Mouse (Mus musculus): ENCODE results near the gene Gm44502.
"Not testable (repeated sequence)": the region's sequence is repeated elsewhere in the genome, so short reads cannot be mapped to it uniquely, and the experiment has no call there.

Gene Gm44502

DNA sequence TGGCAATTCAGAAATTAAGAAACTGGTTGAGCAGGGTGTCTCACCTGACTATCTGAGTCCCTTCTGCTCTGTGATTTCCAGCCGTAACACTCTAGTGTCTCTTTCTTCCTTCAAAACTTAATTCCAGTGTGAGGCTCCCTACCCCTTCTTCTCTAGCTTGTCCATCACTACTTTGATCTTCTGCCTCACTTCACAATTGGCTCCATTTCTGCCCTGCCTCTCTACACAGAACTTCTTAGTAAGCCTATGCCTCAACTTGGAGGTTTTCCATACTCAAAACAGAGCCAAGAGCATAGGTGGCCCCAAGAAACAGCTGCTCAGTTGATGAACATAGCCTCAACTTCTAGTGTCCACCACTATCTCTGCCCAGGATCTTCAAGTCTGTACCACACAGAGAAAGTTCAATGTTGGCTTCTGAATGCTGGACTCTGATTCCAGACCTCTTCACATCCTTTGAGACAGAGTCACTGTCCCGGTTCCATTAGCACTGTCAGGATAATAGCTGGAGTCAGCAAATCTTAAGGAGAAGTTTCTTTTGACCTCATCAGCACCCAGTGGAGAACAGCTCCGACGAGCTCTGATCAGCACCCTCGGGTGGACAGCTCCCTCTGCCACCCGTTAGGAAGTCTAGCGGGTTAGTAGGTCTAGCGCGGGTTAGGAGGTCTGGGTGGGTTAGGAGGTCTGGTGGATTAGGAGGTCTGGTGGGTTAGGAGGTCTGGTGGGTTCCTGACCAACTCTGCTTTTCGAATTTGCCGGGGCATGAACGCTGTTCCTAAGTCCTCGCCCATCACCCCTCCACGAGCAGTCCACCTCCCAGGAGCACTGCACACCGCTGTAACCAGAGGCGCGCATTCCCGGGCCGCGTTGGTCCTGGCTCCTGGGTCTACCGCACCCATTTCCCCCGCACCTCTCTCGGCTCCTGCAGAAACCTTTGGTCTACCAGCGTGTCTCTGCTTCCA is 23.7 kb upstream of the Gm44502 start:
- peak; percentile 62 for DNase-seq

DNA sequence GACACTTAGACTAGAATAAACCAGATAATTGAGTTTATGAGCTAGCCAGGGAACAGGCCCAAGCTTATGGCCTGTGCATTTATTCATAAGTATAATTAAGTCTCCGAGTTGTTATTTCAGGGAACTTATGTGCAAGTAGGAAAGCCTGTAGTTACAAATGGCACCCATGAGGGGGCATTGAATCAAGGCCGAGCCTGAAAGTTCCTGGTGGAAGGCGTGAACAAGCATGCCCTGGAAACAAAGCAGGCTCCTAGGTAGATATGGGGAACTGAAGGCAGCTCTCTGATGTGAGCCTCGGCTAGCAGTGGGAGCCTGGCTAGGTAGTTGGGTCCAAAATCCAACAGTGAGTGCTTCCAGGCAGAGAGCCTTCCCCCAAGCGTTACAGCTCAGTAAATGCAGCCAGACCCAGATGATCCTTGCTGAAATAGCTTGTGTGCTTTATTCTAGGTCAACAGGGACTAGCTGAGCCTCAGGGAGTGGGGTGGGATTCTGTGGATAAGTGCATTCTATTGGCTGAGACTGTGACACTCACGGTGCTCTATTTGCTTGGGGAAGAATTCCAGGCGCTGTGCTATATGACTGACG is 13.1 kb upstream of the Gm44502 start:
- no peak for DNase-seq

DNA sequence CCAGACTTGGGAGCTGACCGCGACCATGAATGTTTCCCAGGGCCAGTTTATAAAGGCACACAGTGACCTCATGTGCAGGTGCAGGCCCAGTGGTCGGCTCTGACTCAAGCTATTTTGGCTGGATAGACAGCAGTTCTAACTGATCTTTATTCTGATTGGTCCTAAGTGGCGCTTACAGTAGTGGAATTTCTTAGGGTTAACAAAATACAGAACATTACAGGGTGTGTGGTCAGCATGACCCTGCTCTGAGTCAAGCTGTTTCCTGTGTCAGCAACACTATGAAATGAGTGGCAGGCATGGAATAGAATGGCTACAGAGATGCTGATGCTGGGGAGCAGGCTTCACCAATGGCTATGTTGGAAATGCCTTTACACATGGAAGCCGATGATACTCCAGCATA is 6.4 kb upstream of the Gm44502 start:
- no peak for DNase-seq

DNA sequence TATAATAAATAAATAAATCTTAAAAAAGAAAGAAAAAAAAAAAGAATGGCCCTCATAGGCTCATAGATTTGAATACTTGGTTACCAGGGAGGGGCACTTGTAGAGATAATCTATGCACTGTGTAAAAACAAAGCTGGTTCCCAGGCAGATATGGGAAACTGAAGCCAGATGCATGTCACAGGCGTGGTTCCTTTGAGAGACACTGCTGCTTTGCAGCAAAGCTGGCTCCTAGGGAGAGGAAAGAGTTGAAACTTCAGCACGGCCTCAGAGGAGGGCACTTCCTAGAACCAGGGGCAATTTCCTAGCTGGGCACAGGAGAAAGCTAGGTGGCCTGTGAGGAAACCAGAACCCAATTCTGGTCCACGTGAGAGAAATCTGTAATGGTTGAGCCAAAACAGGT is 4.6 kb upstream of the Gm44502 start:
- DNase-seq: no peak

DNA sequence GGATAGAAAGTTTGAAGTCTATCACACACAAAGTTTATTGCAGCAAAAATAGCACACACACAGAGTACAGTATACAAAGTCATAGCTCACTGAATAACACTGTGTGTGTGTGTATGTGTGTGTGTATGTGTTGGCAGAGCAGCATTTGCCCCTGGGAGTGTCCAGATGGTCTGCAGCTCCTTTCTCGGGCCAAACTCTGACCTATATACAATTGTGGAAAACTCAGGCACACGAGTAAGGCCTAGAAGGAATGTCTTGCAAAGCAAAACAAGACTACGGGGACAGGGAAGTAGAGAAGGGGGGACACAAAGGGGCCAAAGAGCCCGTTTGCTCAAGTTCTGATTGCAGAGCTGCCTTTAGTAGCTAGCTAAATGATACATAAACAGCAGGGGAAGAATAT is 3.5 kb upstream of the Gm44502 start:
- no peak for DNase-seq

DNA sequence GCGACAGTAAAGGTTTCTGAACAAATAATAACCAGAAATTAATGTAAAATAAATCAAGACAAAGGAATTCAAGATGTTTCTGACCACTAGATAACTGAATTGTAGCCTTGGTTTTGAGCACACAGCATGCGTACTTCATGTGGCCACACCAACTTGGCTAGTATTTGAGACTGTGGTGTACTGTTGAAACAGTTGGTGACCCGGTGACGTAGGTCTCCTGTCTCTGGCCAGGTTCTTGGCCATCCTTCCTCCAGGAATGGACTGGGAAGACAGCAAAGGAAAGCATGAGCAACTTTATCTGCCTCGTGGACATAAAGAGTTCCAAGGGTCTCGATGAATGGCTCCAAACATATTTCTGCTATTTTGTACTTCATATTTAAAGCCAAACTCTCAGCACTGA is 2.3 kb upstream of the Gm44502 start:
- DNase-seq: no peak

DNA sequence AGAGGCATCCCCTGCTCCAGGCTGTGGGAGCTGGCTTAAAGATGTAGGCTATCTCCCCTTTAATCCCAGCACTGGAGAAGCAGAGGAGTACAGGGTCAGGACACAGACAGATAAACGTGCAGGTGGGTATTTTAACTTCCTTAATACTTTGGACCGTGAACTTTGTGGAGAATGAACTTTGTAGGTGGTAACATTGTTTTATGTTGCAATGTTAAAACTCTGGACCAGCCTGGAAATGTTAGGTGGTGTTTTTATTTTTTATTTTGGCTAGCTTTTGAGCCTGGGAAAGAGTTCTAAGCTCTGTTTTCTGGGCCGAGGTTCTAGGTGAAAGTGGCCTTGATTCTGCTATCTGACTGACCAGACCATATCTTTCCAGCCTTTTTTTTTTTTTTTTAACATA is 1.8 kb upstream of the Gm44502 start:
- no peak for DNase-seq

DNA sequence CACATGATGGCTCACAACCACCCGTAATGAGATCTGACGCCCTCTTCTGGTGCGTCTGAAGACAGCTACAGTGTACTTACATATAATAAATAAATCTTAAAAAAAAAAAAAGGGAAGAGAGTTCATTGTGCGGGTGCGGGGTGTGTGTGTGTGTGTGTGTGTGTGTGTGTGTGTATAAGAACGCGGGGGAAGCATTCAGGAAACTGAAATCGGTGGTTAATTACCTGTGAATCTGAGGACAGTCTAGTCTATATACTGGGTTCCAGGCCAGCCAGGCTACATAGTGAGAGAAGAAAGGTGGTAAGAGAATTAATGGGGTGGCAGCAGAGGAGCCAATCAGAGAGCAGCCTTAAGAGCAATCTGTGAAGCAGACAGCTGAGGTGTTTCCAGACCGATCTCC is 1.3 kb upstream of the Gm44502 start:
- not testable (repeated sequence) for DNase-seq

DNA sequence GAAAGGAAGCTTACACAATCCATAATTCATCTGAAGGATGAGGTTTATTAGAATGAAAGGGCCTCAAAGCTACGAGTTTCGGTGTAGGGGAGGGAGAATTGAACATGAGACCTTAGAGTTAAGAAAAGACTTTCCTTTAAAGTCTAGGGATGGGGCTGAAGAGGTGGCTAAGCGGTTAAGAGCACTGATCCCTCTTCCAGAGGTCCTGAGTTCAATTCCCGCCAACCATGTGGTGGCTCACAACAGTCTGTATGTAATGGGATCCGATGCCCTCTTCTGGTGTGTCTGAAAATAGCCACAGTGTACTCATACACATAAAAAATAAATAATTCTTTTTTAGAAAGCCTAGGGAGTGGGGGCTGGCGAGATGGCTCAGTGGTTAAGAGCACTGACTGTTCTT is 845 bp upstream of the Gm44502 start:
- peak; percentile 27 for DNase-seq

DNA sequence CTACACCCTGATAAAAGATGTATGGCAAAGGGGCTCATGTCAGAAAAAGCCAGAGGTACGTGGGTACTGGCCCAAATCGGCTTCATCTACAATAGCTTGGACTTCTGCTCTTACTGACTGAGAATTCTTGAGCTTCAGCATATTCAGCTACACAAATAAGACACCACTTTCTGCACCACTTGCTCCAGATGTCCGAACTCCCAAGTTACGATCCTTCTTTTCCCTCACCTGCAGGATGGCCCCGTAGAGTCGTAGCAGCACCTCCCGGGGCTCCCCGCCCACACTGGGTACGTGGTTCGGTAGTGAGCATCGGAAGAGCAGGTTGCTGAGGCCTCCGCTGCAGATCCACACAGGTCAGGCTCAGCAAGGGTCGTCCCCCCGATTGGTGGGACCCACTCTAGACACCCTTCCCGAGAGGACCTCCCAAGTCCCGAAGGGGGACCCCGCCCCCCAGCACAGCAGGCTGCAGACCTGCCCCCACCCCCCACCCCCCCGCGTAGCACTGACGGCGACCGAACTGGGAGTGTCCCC is 610 bp downstream of the Gm44502 start:
- DNase-seq: no peak

DNA sequence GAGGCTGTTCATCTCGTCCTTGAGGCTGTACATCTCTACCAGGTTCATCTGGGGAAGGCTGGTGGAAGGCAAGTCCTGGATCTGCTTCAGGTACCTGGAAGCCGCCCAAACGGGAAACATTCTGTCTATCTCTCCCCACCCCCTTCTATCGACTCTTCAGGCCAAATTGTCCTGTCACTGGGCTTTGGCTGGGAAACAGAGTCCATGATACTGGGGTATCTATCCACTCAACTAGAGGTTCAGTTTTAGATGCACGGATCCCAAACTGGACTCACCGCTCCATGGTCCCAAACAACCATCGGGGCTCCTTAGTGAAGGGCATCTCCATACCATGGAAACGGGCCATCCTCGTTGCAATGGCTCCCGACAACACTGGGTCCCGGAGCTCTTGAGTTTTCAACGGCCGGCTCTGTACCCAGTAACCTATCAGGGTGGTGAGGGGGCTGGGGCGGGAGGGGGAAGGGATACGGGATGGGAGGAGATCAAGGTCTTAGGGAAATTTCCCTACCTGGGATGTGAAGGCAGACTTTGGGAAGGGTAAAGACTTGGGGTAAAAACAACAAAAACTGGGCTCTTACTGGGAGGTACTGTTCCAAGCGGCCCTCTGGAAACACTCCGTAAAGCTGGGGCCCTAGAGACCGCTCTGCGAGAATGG is 1.2 kb downstream of the Gm44502 start:
- DNase-seq: no peak

DNA sequence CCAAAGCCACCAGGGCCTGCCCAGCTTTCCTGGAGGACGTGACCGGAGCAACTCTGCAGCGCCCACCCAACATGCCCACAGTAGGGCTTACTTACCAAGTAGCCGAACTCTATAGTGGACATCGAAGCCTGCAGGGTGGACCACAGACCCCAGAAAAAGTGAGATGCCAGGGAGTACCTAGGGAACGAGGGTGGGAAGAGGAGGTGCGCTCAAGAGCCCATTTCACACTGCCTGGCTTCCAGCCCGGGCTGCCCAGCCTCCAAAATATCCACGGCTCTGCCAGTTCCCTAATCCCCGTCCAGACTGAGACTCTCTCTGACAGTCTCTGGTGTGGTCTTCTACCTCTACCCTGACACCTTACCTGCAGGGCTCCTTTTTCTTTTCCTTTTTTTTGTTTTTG is 2.8 kb downstream of the Gm44502 start:
- no peak for DNase-seq

DNA sequence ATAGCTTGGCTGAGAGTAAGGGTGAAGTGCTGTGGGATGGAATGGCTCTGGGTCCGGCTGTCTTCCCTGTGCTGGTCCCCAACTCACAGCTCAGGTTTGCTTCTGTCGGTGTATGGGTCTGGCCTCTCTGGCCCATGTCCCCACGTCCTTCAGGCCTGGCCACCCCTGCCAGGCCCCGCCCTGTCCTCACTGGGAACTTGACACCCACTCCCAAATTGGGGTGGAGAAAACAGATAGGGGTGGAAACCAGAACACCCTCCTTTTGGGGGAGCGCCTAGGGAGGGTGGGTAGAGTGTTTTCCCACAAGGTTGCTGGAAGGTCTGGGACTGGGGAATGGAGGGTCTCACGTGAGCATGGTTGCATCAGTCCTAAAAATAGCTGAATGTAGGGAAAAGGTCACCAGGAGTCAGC is 3.8 kb downstream of the Gm44502 start, which contains the start of gene Cpt1b:
Gene Cpt1b (minus strand): TSS at position 153 of the 411 bp plus-strand sequence.
- DNase-seq: no peak

DNA sequence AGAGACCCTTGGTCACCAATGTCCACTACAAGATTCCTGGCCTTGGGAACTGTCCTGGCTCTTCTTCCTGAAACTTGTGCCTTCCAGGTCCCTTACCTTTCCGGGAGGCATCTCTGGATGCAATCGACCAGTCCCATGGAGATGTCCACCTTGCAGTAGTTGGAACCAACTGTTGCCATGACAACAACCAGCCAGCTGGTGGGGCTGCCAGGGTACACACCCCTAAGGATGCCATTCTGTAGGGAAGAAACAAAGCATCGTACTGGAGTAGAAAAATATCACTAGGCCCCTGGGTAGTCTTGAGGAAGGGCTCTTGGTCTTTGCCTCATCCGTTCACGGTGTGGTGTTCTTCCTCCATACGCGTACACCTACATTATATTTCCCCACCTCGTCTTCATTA is 4.9 kb downstream of the Gm44502 start:
- DNase-seq: no peak

DNA sequence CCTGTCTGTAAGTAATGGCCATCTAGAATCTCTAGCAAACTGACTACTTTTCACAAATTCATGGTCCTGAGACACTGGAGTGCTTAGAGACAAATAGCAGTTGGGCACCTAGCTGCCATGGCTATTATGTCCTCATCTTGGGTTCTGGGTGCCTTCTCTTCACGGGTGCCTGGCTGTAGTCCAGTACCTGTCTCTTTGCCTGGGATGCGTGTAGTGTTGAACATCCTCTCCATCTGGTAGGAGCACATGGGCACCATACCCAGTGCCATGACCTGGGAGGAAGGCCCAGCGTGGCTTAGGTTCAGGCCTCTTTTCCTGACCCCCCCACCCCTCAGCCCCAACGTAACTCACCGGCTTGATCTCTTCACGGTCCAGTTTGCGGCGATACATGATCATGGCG is 7.6 kb downstream of the Gm44502 start:
- DNase-seq: no peak

DNA sequence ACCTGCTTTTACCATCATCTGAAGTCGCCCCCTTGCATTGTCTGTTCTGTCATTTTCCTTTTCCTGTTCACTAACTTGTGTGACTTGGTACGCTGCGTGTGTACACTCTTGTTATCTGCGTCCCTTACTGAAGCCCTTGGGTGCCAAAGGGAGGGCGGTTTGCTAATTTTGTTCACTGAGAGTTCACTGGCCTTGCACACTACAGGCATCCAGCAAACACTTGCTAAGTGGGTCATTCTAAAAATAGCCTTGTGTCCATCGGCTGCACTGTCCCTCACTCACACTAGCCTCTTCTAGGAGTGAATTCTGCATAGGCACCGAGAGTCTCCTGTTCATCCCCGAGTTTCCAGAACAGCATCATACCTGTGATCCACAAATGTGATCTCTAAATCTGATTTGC is 14.2 kb downstream of the Gm44502 start:
- DNase-seq: no peak

DNA sequence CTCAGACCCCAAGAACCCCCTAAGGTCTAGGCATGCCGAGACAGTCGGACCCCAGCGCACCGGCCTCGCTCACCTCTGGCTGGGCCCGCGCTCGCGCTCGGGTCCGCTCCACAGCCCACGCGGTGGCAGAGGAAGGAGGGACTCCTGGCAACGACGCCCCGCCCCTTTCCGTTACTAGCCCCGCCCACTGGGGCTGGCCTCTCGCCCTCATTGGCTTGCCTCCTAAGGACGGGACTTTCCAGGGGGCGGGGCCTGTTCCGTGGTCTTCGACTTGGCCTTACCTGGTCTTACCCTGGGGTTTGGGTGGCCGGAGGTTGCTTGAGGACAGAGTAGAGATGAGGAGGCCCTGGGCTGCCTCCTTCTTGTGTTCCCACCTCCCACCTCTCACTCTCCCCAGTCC is 19.4 kb downstream of the Gm44502 start, which contains the start of gene Syce3:
Gene Syce3 (minus strand): TSS at position 386 of the 400 bp plus-strand sequence.
- DNase-seq: no peak

DNA sequence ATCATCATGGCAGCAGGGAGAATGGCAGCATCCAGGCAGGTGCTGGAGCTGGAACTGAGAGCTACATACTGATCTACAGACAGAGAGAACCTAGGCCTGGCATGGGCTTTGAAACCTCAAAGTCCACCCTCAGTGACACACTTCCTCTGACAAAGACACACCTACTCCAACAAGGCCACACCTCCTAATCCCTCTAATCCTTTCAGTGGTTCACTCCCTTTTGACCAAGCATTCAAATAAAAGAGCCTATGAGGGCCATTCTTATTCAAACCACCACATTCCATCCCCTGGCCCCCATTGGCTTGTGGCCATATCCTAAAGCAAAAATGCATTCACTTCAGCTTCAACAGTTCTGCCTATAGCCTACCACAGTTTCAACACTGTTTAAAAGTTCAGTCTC is 22.8 kb downstream of the Gm44502 start:
- no peak for DNase-seq

DNA sequence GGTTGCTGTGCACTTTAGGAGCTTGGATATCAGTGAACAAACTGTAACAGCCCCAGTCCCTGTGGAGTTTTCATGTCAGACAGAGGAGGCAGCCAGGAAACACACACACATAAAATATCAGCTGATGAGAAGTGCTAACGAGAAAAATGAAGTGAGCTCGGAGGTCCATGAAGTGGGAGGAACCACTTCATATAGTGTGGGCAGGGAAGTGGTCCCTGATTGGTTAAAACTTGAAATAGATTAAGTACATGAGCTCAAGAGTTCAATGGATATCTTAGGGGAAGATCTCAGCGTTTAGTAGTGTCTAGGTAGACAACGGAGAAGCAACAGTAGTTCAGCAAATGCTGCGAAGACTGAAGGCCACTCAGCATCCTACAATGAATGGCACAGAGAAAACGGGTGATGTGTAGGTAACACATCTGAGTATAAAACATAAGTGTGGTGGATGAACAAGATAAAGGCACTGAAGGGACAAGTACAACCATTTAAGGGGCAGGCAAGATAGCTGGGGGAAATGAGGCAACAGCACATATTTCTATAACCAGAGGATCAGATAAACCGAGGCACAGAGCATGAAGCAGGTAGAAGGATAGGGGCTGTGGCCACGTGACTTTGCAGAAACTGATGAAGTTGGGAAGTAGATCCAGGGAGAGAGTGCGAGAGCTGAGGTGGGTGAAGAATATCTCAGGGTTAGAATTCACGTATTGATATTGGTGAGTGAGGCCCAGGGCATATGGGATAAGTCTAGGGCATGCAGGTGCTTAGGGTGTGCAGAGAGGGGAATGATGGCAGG is 24.5 kb downstream of the Gm44502 start:
- no peak for DNase-seq

DNA sequence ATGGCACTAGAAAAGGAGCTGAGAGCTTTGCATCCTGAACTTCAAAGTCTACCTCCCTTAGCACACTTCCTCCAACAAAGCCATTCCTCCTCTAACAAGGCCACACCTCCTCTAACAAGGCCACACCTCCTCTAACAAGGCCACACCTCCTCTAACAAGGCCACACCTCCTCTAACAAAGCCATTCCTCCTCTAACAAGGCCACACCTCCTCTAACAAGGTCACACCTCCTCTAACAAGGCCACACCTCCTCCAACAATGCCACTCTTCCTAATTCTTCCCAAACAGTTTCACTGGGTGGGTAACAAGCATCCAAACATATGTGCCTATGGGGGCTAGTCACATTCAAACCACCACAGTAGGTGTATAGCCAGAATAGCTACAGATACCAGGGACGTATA is 27.0 kb downstream of the Gm44502 start:
- DNase-seq: no peak

DNA sequence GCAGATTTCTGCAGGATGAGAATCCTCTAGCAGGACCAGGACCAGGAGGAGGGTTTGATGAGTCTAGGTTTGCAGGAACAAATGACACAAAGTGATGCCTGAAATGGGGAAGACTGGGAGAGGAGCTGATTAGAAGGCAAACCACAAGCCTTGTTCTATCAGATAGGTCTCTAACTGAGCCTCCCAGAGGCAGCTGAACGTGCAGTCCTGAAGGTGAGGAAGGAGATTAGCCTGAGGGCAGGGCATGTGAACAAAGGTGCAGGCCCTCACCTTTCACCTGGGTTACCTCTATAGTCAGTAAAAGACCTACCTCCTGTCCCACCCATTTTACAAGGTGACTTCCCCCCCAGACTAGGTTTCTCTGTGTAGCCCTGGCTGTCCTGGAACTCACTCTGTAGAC is 29.8 kb downstream of the Gm44502 start:
- DNase-seq: no peak

DNA sequence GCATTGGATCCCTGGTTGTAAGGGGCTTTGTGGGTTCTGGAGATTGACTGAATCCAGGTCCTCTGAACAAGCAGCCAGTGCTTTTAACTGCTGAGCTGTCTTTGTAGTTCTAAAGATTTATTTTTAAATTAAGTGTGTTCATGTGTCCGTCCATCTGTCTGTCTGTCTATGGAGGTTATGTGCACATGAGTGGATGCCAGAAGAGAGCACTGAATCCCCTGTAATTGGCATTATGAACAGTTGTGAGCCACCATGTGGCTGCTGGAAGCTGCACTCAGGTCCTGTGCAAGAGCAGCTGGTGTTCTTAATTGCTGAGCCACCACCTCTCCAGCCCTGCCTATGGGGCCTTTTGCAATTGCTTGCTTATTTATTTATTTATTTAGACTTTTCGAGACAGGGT is 31.4 kb downstream of the Gm44502 start:
- no peak for DNase-seq

DNA sequence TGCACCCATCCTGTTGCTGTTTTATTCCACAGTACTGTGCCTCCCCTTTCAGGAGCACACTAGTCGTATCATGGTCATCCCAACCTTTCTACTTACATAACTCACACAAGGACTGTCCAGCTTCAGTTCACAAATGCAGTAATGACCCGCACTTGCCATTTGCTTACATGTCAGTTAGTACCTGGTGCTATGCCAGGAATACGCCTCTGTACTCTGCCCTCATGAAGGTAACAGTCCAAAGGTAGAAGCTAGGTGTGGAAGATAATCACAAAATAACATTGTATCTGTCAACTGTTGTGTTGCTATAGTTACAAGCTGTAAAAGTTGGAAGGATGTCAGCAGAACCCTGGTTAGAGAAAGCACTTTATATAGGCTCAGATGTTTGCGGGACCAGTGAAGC is 32.6 kb downstream of the Gm44502 start:
- no peak for DNase-seq
